Mouse (Mus musculus) ES-E14 (cell line): ENCODE results near the gene Zfp560. TPM values are rescaled to one million over a fixed set of nuclear protein-coding genes. Genes with fewer than 3 reads are reported as not detected.
A peak's percentile ranks its signal among the peaks of the same experiment; 100 is the strongest.

Experiments
- DNase-seq: peaks from one replicate; pipeline ENCODE4 v3.0.0-alpha.2; 2013; ENCODE audit warnings: low read depth, low spot score
- H3K27ac ChIP-seq: 2 replicates; pipeline ENCODE4 v1.5.1; 2012; ENCODE audit warnings: low read depth, mild to moderate bottlenecking, low read length, moderate library complexity, mixed read lengths; ENCODE audit not compliant: poor library complexity, insufficient read depth, severe bottlenecking
- H3K36me3 ChIP-seq: 2 replicates; pipeline ENCODE4 v1.6.1; 2012; ENCODE audit warnings: mild to moderate bottlenecking, low read length, moderate library complexity, mixed read lengths; ENCODE audit not compliant: control insufficient read depth, poor library complexity, insufficient read depth, severe bottlenecking
- H3K4me1 ChIP-seq, 2 experiments: fragments of 150-350 bp in 1 of 2; sonication (generic) in 1 of 2; 2 replicates each; pipeline ENCODE4 v1.6.1; 2012; ENCODE audit warnings: low read length in 2 of 2, mild to moderate bottlenecking in 1 of 2, mixed read lengths in 1 of 2; ENCODE audit not compliant: control insufficient read depth in 2 of 2, insufficient read depth in 2 of 2, poor library complexity in 1 of 2
- H3K4me3 ChIP-seq, 2 experiments: fragments of 150-350 bp in 1 of 2; sonication (generic) in 1 of 2; 2 replicates each; pipeline ENCODE4 v1.5.1; 2012; ENCODE audit warnings: low read length in 2 of 2, low read depth in 1 of 2, mild to moderate bottlenecking in 1 of 2, mixed read lengths in 1 of 2; ENCODE audit not compliant: insufficient read depth in 1 of 2, poor library complexity in 1 of 2, severe bottlenecking in 1 of 2
- H3K9ac ChIP-seq: 2 replicates; pipeline ENCODE4 v1.6.1; 2012; ENCODE audit warnings: low read depth, mild to moderate bottlenecking, low read length, mixed read lengths; ENCODE audit not compliant: poor library complexity, insufficient read depth, severe bottlenecking
- H3K9me3 ChIP-seq: fragments of 150-350 bp; sonication (generic); 2 replicates; pipeline ENCODE4 v1.6.1; 2012; ENCODE audit warnings: low read depth, mild to moderate bottlenecking, low read length; ENCODE audit not compliant: control insufficient read depth, insufficient read depth
- CHD2 ChIP-seq: IDR thresholded peaks from 2 replicates; pipeline ENCODE4 v1.6.1; 2014; ENCODE audit warnings: mild to moderate bottlenecking, low read depth, low read length, inconsistent platforms
- HCFC1 ChIP-seq: IDR thresholded peaks from 2 replicates; pipeline ENCODE4 v1.6.1; 2012; ENCODE audit warnings: low read length, inconsistent platforms, borderline replicate concordance; ENCODE audit not compliant: insufficient read depth
- MAFK ChIP-seq: IDR thresholded peaks from 2 replicates; pipeline ENCODE4 v1.6.1; 2014; ENCODE audit warnings: mild to moderate bottlenecking, low read depth, low read length, inconsistent platforms; ENCODE audit not compliant: insufficient read depth
- ZC3H11A ChIP-seq: IDR thresholded peaks from 2 replicates; pipeline ENCODE4 v1.6.1; 2012; ENCODE audit warnings: low read depth, mild to moderate bottlenecking, inconsistent platforms, low read length, borderline replicate concordance
- ZNF384 ChIP-seq: IDR thresholded peaks from 2 replicates; pipeline ENCODE4 v1.6.1; 2012; ENCODE audit warnings: low read depth, low read length, inconsistent platforms
- in situ Hi-C, 2 experiments: fragments of 600-800 bp; cut with MboI; formaldehyde crosslinking; loops; one replicate each; pipeline ENCODE4 v1.15.1; 2025; ENCODE audit warnings: low sequenced_read_pairs in 2 of 2, inconsistent platforms in 1 of 2; ENCODE audit not compliant: unreplicated experiment in 2 of 2
- total RNA-seq: library from RNA; depleted of rRNA; stranded (reverse); fragments of 300-350 nt; gene quantifications from 2 replicates; pipeline ENCODE4 v1.2.3, GENCODE M21; 2012; rRNA removed

The Zfp560 gene
- 11.5 and 14.2 TPM in 2 replicates for total RNA-seq

GRCm38 (mm10) chr9:20384532-20385342 lies at the start of gene Zfp560:
Gene Zfp560 (minus strand): TSS chr9:20385177.
- Histone ChIP-seq H3K9ac (peak within 1 kb of the TSS; percentile 69), H3K9me3 (no peaks in the 10 kb centered on the region), H3K36me3 (no peaks in the 10 kb centered on the region), H3K4me3 (peak within 1 kb of the TSS; percentile 68 to 85), H3K4me1 (no peaks in the 10 kb centered on the region), H3K27ac (no peak within 1 kb of the TSS)
- peak; percentile 85 for DNase-seq
- TF ChIP-seq MAFK (no peak), HCFC1 (peak; percentile 85)
- in situ Hi-C loops = no loop called here

- Histone ChIP-seq H3K27ac (no peak overlapping the region), H3K4me1 (no peaks in the 10 kb centered on the region), H3K9me3 (no peaks in the 10 kb centered on the region), H3K4me3 (no peak overlapping the region), H3K36me3 (no peaks in the 10 kb centered on the region), H3K9ac (no peak overlapping the region)
- in situ Hi-C loops = no loop called here
- no peak for TF ChIP-seq CHD2
- no peak for TF ChIP-seq ZNF384
- no peak for TF ChIP-seq HCFC1
- no peak for TF ChIP-seq MAFK
- no peak for TF ChIP-seq ZC3H11A
- DNase-seq = no peak
These were observed 45.0 kb upstream of the Zfp560 start for GRCm38 (mm10) chr9:20430004-20430403.

- TF ChIP-seq CHD2 = no peak
- no peak for TF ChIP-seq ZNF384
- TF ChIP-seq MAFK = no peak
- no peak for TF ChIP-seq ZC3H11A
- no peak for TF ChIP-seq HCFC1
- in situ Hi-C loops = no loop called here
- Histone ChIP-seq H3K4me3 (no peak overlapping the region), H3K9me3 (no peaks in the 10 kb centered on the region), H3K4me1 (no peaks in the 10 kb centered on the region), H3K36me3 (no peaks in the 10 kb centered on the region), H3K9ac (no peak overlapping the region), H3K27ac (no peak overlapping the region)
- DNase-seq = no peak
These were observed 26.5 kb upstream of the Zfp560 start for GRCm38 (mm10) chr9:20411460-20411859.

DNA sequence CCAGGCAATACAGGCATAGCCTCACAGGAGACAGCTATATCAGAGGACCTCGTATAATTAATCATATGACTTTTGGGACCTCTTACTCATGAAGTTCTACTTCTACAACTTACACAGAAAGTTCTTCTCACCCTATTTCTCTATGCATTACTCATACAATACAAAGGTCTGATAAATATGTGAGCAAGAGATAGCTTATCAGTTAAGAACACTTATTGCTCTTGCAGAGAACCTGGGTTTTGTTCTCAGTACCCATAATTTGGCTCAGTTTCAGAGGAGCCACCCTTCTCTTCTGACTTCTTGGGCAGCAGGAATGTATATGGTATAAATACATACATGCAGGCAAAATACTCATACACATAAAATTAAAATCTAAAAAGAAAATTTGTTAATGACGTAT lies 24.3 kb upstream of the Zfp560 start:
- no peaks in the 10 kb centered on the region for H3K4me1 ChIP-seq
- no peaks in the 10 kb centered on the region for H3K36me3 ChIP-seq
- no peak overlapping the region for H3K9ac ChIP-seq
- H3K9me3 ChIP-seq = no peaks in the 10 kb centered on the region
- H3K4me3 ChIP-seq = no peak overlapping the region
- H3K27ac ChIP-seq = no peak overlapping the region
- no peak for TF ChIP-seq ZNF384
- TF ChIP-seq CHD2 = no peak
- no peak for TF ChIP-seq MAFK
- TF ChIP-seq ZC3H11A = no peak
- no peak for DNase-seq
- in situ Hi-C loops = no loop called here

GRCm38 (mm10) chr9:20385343-20385703 lies 346 bp upstream of the Zfp560 start:
- no peak overlapping the region for H3K27ac ChIP-seq
- no peaks in the 10 kb centered on the region for H3K9me3 ChIP-seq
- no peaks in the 10 kb centered on the region for H3K4me1 ChIP-seq
- peak overlapping the region; percentile 69 for H3K9ac ChIP-seq
- H3K4me3 ChIP-seq = peak overlapping the region; percentile 68 to 85
- DNase-seq = no peak
- TF ChIP-seq CHD2 = no peak
- in situ Hi-C loops = no loop called here
- H3K36me3 ChIP-seq = no peaks in the 10 kb centered on the region
